Mouse (Mus musculus) left cerebral cortex, postnatal 4 days (tissue): ENCODE measurements around the gene Pde4d. TPM values are rescaled to one million over a fixed set of nuclear protein-coding genes. Genes with fewer than 3 reads are reported as not detected.
A peak's percentile ranks its signal among the peaks of the same experiment; 100 is the strongest.

Experiments
- DNase-seq: peaks from one replicate; pipeline ENCODE4 v3.0.0-alpha.2; 2022
- intact Hi-C: fragments of 180-260 bp; cut with DNase I; formaldehyde crosslinking; loops from one replicate; pipeline ENCODE4 v1.15.1; 2025
- total RNA-seq, 2 experiments: library from RNA; stranded (reverse); gene quantifications; 2 replicates each; pipeline ENCODE4 v1.2.3; 2021

Gene Pde4d
- total RNA-seq, 2 experiments from 2014 or later = 107 to 117 TPM

GRCm38 (mm10) chr13:109536636-109537035 lies 1086.9 kb downstream of the Pde4d start:
- intact Hi-C loops = no loop called here

DNA sequence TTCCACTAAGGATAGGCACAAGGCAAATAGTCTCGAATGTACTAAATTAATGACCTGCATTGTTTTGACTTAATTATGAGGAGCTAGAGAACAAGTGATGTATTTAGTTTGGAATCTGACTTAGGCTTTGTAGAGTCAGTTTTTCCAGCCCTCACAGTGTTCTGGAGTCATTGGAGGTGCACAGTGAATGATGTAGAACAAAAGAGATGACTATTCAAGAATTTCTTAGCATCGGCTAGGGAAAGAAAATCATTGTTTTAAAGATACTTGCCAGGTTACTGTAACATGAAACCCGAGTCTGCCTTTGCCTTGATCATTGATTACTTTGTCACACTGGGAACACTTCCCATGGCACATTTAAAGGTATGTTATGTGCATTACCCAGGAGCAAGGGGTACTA lies 1089.6 kb downstream of the Pde4d start:
- intact Hi-C loops = no loop called here
- DNase-seq = no peak

More at GRCm38 (mm10) chr13:109536636-109537035, 1086.9 kb downstream of the Pde4d start:
- no peak for DNase-seq

- peak; percentile 27 for DNase-seq
- intact Hi-C loops = loop anchor here (5.0 kb wide), 2 partner anchors 202 to 312 kb away; no protein-coding TSS in a partner anchor
Observed at GRCm38 (mm10) chr13:109544646-109545045, 1094.9 kb downstream of the Pde4d start.

GRCm38 (mm10) chr13:109546337-109546736 lies 1096.6 kb downstream of the Pde4d start:
- DNase-seq = no peak

DNA sequence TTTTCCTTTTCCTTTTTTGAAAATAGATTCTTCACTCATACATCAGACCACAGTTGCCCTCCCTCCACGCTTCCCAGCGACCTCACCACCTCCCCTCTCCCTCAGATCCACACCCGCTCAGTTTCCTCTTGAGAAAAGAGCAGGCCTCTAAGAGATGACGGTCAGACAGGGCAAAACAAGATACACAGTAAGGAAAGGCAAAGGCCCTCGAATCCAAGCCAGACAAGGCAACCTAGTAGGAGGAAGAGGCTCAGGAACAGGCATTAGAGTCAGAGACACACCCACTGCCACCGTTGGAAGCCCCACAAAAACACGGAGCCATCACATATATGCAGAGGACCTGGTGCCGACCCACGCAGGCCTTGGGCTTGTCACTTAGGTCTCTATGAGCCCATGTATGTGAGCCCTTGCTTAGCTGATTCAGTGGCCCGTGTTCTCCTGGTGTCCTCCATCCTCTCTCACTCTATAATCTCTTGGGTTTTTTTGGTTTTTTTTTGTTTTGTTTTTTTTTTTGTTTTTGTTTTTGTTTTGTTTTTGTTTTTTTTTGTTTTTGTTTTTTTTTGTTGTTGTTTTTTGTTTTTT lies 1097.3 kb downstream of the Pde4d start:
- intact Hi-C loops = loop anchor here (5.0 kb wide), 2 partner anchors 205 to 315 kb away; no protein-coding TSS in a partner anchor
- no peak for DNase-seq

More at GRCm38 (mm10) chr13:109546337-109546736, 1096.6 kb downstream of the Pde4d start:
- intact Hi-C loops = loop anchor here (5.0 kb wide), 2 partner anchors 204 to 314 kb away; no protein-coding TSS in a partner anchor

GRCm38 (mm10) chr13:109547700-109548099 lies 1098.0 kb downstream of the Pde4d start:
- intact Hi-C loops = loop anchor here (5.0 kb wide), 2 partner anchors 205 to 315 kb away; no protein-coding TSS in a partner anchor
- DNase-seq = peak; percentile 81

DNA sequence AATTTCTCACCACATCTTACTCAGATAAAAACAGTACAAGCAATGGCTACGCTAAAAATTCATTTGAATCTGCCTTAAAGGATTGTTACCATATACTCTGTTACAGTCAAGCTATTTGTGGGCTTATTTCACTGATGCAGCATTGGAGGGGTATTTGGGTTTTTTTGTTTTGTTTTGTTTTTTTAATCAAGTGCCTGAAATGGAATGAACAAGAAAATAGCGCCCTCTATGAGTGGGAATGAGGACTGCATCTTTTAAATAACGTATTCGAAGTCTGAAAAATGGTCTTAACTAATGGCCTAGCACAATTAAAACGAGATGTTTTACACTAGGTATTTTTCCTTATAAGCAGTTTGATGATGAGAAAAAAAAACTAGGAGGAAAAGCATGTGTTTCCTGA lies 1098.5 kb downstream of the Pde4d start:
- DNase-seq = no peak
- intact Hi-C loops = loop anchor here (5.0 kb wide), 2 partner anchors 206 to 316 kb away; no protein-coding TSS in a partner anchor

GRCm38 (mm10) chr13:109548771-109549555 lies 1099.2 kb downstream of the Pde4d start:
- no peak for DNase-seq
- intact Hi-C loops = loop anchor here (5.0 kb wide), 2 partner anchors 207 to 317 kb away; no protein-coding TSS in a partner anchor

DNA sequence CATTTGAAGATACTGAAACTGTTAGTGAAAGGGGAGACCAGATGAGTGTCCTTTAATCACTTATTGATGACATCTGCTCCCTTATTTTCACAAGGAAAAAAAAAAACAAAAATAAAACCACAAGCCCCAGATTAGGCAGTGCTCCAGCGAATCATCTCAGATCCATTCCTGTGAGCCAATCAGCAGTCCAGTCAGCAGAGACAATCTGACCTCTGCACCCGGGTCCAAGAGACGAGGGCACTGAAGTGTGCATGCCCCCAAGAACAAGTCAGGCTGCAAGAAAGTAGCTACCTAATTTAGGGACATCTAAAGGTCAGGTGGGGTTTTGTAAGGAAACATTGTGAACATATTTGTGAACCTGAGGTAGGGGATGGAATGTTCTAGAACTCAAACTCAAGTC lies 1102.1 kb downstream of the Pde4d start:
- intact Hi-C loops = no loop called here
- DNase-seq = no peak

GRCm38 (mm10) chr13:109555513-109555912 lies 1105.8 kb downstream of the Pde4d start:
- intact Hi-C loops = loop anchor here (5.0 kb wide), 1 partner anchor 47 kb away; no protein-coding TSS in a partner anchor
- no peak for DNase-seq

- intact Hi-C loops = loop anchor here (5.0 kb wide), 1 partner anchor 45 kb away; no protein-coding TSS in a partner anchor
- no peak for DNase-seq
Observed at GRCm38 (mm10) chr13:109556853-109557252, 1107.1 kb downstream of the Pde4d start.

- intact Hi-C loops = loop anchor here (5.0 kb wide), 1 partner anchor 44 kb away; no protein-coding TSS in a partner anchor
- peak; percentile 27 for DNase-seq
Observed at GRCm38 (mm10) chr13:109558341-109559257, 1108.9 kb downstream of the Pde4d start.

DNA sequence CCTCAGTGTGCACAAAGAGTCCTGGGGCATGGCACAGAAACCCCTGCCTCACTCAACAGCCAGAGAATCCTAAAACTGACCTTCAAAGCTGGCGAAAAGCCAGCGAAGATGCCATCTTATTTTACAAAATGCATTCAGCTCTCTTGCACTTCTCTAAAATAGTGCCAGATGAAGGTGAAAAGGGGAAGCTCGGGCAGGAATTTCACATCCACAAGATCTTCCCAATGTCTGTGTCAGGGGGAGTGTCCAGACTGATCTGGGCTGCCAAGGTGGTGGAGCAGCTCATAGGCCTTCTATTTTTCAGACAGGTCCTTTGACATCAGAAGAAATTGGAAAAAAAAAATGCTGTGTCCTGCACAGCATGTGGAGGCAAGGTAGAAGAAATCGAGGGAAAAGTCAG lies 1110.5 kb downstream of the Pde4d start:
- intact Hi-C loops = no loop called here
- DNase-seq = no peak

GRCm38 (mm10) chr13:109568638-109569468 lies 1119.1 kb downstream of the Pde4d start:
- no peak for DNase-seq
- intact Hi-C loops = no loop called here

DNA sequence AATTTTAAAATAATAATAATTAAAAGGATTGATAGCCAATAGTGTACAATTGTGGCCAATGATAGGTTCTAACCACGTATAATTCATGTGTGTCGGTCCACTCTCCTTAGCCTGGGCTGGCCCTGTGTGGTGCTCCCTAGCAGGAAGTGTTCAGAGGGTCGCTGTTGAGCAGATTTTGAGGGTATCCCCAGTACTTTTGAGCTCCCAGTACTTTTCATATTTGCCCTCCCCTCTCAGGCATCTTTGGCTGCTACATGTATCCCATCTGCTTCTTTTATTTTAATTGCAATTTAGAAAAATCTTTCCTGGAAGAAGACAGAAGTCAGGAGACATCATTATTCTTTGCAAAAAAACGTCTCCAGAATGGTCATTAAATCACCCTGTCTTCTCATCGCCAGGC lies 1119.7 kb downstream of the Pde4d start:
- no peak for DNase-seq
- intact Hi-C loops = no loop called here

- intact Hi-C loops = no loop called here
- DNase-seq = no peak
Observed at GRCm38 (mm10) chr13:109576725-109577124, 1127.0 kb downstream of the Pde4d start.

- no peak for DNase-seq
- intact Hi-C loops = no loop called here
Observed at GRCm38 (mm10) chr13:109577454-109577853, 1127.7 kb downstream of the Pde4d start.

DNA sequence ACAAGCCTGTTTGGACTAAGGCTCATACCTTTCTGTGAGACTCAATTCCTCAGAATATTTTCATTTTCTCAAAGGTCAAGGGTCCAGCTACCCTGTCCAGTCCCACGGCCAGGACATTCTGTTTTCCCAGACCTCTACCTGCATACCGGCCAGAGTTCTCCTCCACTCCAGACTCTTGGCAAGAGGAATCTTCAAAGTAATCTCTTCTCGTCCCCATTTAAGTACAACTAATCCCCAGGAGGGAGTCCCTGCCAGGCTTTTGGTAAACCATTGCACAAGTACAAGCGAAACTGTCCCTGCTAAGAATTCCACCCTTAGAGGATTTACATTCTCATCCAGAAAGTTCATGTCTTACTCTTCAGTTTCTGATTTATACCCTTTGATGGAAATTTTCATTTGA lies 1128.2 kb downstream of the Pde4d start:
- intact Hi-C loops = no loop called here

DNA sequence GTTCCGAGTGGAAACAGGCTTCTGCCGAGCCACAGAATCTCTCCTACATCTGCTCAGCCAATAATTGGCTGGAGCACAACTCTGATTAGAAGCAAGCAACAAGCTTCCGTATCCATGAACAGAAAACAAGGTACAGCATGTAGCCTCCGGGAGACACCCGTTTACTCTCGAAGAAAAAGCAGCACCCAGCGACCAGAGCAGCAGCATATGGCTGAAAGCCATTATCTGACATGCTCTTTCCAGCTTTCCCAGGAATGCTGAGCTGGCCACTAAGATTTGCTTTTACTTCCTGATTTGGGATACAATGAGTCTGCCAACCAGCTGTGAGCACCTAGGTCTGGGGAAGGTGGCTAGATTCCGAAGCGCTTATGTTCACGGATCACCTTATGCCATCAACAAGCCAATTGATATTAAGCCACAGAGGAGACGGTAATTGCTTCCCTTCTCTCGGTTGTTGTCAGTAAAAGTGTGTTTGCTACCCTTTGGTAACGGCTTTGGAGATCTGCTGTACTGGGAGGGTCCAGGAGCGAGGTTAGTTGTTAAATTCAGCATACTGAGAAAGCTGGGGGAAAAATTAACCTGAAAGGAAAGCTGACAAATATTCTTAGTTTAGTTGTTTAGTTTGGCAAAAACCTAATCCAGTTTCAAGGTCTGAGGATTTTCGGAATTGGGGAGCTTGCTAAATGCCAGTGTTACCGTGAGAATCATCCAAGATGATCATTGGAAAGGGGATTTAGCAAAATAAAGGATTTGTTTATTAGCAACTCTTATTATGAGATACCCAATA lies 1131.7 kb downstream of the Pde4d start:
- no peak for DNase-seq
- intact Hi-C loops = no loop called here

More for the DNA sequence above, 1128.2 kb downstream of the Pde4d start:
- DNase-seq = no peak
